Mouse (Mus musculus) stomach, embryonic 14.5 days (tissue): ENCODE data around the gene Olfr332. TPM values are rescaled to one million over a fixed set of nuclear protein-coding genes. Genes with fewer than 3 reads are reported as not detected.
"Not testable (repeated sequence)": the region's sequence is repeated elsewhere in the genome, so short reads cannot be mapped to it uniquely, and the experiment has no call there.

Source experiments
- ATAC-seq: fragments of 200-750 bp; cut with Nextera tagmentation; 2 replicates; pipeline ENCODE4 v1.8.0; 2017; ENCODE audit warnings: low read depth, moderate TSS enrichment; ENCODE audit not compliant: insufficient number of reproducible peaks, insufficient read depth, low FRiP score
- H3K27ac ChIP-seq: fragments of 300-500 bp; sonication (generic); 2 replicates; pipeline ENCODE4 v1.5.1; 2014; ENCODE audit warnings: mild to moderate bottlenecking, low read length, moderate library complexity, mixed read lengths
- H3K27me3 ChIP-seq: fragments of 300-500 bp; sonication (generic); 2 replicates; pipeline ENCODE4 v1.6.1; 2014; ENCODE audit warnings: low read length, control low read depth, mixed read lengths; ENCODE audit not compliant: control insufficient read depth, insufficient read depth
- H3K36me3 ChIP-seq: fragments of 300-500 bp; sonication (generic); 2 replicates; pipeline ENCODE4 v1.6.1; 2014; ENCODE audit warnings: mild to moderate bottlenecking, control low read depth, low read length, moderate library complexity, mixed read lengths; ENCODE audit not compliant: control insufficient read depth, insufficient read depth
- H3K4me1 ChIP-seq: fragments of 300-500 bp; sonication (generic); 2 replicates; pipeline ENCODE4 v1.6.1; 2014; ENCODE audit warnings: low read length, control low read depth, mixed read lengths; ENCODE audit not compliant: control insufficient read depth, insufficient read depth
- H3K4me2 ChIP-seq: fragments of 300-500 bp; sonication (generic); replicated peaks from 2 replicates; pipeline ENCODE4 v1.6.1; 2014; ENCODE audit warnings: low read depth, low read length, control low read depth
- H3K4me3 ChIP-seq: fragments of 300-500 bp; sonication (generic); 2 replicates; pipeline ENCODE4 v1.5.1; 2014; ENCODE audit warnings: low read depth, low read length, control low read depth
- H3K9ac ChIP-seq: fragments of 300-500 bp; sonication (generic); replicated peaks from 2 replicates; pipeline ENCODE4 v1.6.1; 2014; ENCODE audit warnings: low read depth, mild to moderate bottlenecking, control low read depth, low read length, moderate library complexity, mixed read lengths
- H3K9me3 ChIP-seq: fragments of 300-500 bp; sonication (generic); 2 replicates; pipeline ENCODE4 v1.6.1; 2016; ENCODE audit warnings: low read depth, low read length, control low read depth; ENCODE audit not compliant: control insufficient read depth
- WGBS: fragments of 180-500 bp; shearing (Covaris S2); extraction: QIAGEN DNeasy Blood & Tissue Kit; methylation state at CpG from one replicate; pipeline ENCODE4 v1.1.7; 2014; 5-methylcytosine and 5-hydroxymethylcytosine counted together
- polyA plus RNA-seq: library from polyadenylated mRNA; unstranded; fragments of >200 nt; fragmentation: Nextera tagmentation; extraction: Ambion mirVana; gene quantifications from 2 replicates; pipeline ENCODE4 v1.2.1, GENCODE M21; 2014

Olfr332 gene
- not detected in 2 replicates for polyA plus RNA-seq

DNA sequence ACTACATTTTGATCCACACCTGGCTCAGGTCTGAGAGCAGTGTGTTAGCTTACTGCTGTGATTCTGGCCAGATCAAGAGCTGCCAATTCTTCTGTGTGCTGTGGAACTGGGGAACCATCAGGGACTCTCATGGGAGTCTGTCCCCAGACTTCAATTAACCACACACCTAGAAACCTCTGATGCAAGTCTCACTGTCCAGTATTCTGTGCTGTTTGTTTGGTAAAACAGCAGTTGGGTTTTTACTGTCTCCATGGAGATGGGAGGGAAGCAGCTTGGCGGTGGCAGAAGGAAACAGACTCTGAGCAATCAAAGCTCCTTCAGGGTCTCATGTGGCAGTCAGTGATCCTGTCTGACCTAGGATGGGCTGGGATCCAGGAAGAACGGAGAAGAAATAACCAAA lies at the start of gene Olfr332:
Olfr332 (minus strand) TSS at position 101 of the 400 bp plus-strand sequence.
- 71% methylated on average over 2 of the region's 2 CpGs for WGBS
- H3K27ac ChIP-seq = no peak within 1 kb of the TSS
- ATAC-seq = no peak
- no peaks in the 10 kb centered on the region for H3K36me3 ChIP-seq
- no peaks in the 10 kb centered on the region for H3K9me3 ChIP-seq
- no peaks in the 10 kb centered on the region for H3K4me1 ChIP-seq
- H3K27me3 ChIP-seq = no peaks in the 10 kb centered on the region
- no peak within 1 kb of the TSS for H3K9ac ChIP-seq
- no peak within 1 kb of the TSS for H3K4me2 ChIP-seq
- H3K4me3 ChIP-seq = no peak within 1 kb of the TSS

DNA sequence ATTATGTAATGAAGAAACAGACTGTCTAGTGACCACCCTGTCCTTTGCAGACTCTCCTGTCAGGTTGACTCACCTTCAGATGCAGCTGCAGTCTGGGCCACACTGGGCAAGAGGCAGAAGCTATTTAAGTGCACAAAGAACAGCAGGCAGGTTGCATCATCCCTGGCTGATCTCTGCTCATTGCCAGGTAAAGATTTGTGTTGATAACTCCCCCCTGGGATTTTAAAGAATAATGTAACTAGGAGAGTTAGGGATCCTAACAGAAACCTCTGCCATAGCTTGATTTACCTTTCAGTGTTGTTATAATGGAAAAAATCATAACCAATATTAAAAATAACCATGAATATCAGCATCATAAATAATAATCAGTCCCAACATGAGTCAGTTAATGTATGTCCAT lies 42.4 kb upstream of the Olfr332 start, which contains the start of gene Olfr330:
Olfr330 (minus strand) TSS at position 101 of the 400 bp plus-strand sequence.
- not testable (repeated sequence) for H3K9me3 ChIP-seq, ATAC-seq, H3K4me2 ChIP-seq, H3K4me1 ChIP-seq, H3K9ac ChIP-seq, H3K36me3 ChIP-seq, H3K27me3 ChIP-seq, H3K27ac ChIP-seq, H3K4me3 ChIP-seq

DNA sequence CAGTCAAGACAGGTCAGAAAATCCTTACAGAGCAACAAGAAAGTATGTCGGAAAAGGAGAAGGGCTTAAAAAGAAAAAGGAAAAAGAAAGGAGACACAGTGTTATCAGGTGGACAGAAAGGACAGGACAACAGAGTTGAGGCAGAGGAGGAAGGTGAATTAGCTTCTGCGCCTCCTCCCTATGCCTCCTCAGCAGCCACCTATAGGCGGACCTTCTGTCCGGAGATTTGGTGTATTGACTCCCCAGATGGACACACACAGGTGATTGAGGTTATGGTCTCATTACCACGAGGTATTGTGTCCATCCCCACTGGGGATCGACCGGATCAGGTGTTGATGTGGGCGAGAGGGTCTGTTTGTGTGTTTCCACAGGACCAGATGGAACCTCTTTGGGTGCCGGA lies 27.4 kb upstream of the Olfr332 start:
- ATAC-seq, H3K9me3 ChIP-seq, H3K36me3 ChIP-seq, H3K9ac ChIP-seq, H3K4me2 ChIP-seq, H3K27me3 ChIP-seq, H3K4me1 ChIP-seq, H3K27ac ChIP-seq, H3K4me3 ChIP-seq: not testable (repeated sequence)
- 92% methylated on average over 7 of the region's 9 CpGs for WGBS

DNA sequence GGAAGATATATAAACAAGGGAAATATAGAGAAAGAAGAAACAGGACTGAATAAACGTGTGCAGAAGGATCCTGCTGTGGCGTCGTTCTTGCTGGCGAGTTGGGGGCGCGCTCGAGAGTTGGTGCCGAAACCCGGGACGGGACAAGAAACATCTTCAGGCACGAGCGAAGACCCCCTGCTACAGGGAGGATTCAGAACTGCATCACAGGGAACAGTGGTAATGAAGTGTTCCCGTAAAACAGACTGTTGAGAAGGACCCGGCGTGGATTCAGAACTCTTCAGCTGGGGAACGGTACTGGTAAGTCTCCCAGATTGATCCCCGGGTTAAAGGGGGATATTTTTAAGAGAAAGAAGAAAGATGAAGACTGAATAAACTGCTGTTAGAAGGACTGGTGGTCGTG lies 26.6 kb upstream of the Olfr332 start:
- not testable (repeated sequence) for H3K4me1 ChIP-seq, H3K9me3 ChIP-seq, H3K27ac ChIP-seq, H3K27me3 ChIP-seq, H3K4me2 ChIP-seq, H3K36me3 ChIP-seq, ATAC-seq, H3K9ac ChIP-seq, H3K4me3 ChIP-seq
- 93% methylated on average over 17 of the region's 18 CpGs for WGBS

DNA sequence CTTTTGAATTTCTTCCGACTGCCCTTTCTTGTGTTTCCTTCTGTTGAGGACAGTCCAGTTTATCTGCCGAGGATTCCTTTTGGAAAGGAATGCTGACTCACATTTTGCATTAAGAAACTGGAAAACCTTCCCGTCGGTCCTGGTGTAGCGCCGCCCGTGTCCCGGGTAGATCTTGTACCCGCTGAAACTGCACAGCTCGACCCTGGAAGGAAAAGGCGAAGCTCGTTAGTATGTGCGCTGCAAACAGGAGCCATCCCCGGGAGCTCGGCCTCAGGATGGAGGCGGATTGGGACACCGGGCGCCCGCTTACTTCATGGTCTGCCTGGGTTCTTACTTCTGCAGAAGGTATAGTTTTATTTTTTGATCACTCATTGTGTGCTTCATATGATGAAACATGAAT lies 16.7 kb upstream of the Olfr332 start:
- H3K9me3 ChIP-seq, H3K27ac ChIP-seq, H3K36me3 ChIP-seq, H3K4me1 ChIP-seq, H3K27me3 ChIP-seq, H3K9ac ChIP-seq, H3K4me3 ChIP-seq, ATAC-seq, H3K4me2 ChIP-seq: not testable (repeated sequence)
- WGBS = 83% methylated on average over 19 of the region's 19 CpGs

DNA sequence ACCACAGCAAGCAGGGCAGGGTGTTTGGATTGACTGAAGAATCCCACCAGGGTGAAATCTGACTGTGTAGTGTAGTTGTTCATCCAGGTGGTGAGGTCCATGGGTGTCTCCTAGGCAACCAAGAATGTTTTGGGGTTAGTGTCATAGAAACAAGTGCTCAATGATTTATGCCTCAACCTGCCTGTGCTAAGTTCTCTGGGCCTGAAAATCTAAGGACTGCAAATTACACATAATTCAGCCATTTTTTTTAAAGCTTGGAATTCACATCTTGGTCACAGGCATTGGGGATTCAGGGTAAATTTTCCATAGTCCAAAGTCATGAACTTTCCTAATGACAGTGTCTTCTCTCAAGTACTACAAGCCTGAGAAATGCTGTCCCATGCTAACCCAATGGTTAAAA lies 10.1 kb upstream of the Olfr332 start, which contains the start of gene Olfr331:
Olfr331 (minus strand) TSS at position 101 of the 400 bp plus-strand sequence.
- not testable (repeated sequence) for ATAC-seq

DNA sequence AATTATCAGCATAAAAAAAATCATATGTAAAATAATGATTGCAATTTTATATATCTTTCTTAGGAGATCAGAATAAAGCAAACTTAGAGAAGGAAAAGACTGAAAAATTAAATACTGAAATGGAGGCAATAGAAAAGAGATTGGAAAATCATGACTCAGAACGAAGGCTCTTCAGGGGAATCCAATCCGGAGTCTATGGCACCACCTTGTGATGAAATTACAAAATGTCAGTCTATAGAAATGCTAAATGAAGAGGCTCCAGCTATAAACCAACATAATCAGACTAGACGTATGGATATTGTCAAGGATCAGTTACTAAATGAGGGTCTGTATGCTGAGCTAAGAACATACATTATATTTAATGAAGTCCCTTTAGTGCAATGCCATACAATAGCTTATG lies 6.9 kb upstream of the Olfr332 start:
- Histone ChIP-seq H3K27ac (no peak overlapping the region), H3K4me3 (no peak overlapping the region), H3K36me3 (no peaks in the 10 kb centered on the region), H3K9ac (no peak overlapping the region), H3K9me3 (no peaks in the 10 kb centered on the region), H3K27me3 (no peaks in the 10 kb centered on the region), H3K4me1 (no peaks in the 10 kb centered on the region), H3K4me2 (no peak overlapping the region)
- ATAC-seq = no peak
- 41% methylated on average over 3 of the region's 3 CpGs for WGBS

More for the DNA sequence above, 10.1 kb upstream of the Olfr332 start, which contains the start of gene Olfr331:
- H3K27ac ChIP-seq, H3K27me3 ChIP-seq, H3K9ac ChIP-seq, H3K4me3 ChIP-seq, H3K4me1 ChIP-seq, H3K9me3 ChIP-seq, H3K36me3 ChIP-seq, H3K4me2 ChIP-seq: not testable (repeated sequence)

DNA sequence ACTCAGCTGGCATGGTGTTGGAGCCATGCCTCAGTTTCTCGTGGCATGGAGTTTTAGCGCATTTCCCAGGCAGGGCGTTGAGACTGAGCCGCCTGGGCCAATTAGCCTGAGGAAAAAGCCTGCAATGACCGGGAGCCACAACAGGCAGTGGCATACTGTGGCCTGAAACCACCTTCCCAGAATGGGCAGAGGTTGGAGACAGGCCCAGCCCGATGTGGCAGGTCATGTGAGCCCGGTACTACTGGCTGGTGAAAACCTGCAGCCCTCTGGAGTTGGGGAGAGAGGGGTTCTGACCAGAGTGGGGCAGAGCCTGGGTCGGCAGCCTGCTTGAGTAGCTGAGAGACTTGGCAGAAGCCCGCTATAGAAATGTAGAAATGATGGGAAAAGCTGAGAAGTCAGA lies 6.4 kb upstream of the Olfr332 start:
- Histone ChIP-seq H3K4me3 (no peak overlapping the region), H3K4me2 (no peak overlapping the region), H3K27ac (no peak overlapping the region), H3K9me3 (no peaks in the 10 kb centered on the region), H3K9ac (no peak overlapping the region), H3K4me1 (no peaks in the 10 kb centered on the region), H3K27me3 (no peaks in the 10 kb centered on the region), H3K36me3 (no peaks in the 10 kb centered on the region)
- ATAC-seq = no peak
- WGBS = 78% methylated on average over 9 of the region's 9 CpGs

DNA sequence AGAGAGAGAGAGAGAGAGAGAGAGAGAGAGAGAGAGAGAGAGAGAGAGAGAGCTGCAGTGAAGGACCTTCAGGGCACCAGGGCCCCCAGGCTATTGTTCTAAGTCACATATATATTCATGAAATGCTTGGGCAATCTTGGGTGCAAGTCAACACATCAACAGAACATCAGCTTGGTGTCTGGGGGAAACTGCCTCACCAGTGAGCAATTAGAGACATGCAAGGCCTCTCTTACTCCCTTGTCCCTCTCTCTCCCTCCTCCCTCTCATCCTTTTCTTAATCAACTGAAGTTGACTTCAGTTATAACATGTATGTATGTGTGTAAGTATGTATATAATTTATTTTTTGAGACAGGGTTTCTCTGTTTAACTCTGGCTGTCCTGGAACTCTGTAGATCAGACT lies 30.2 kb downstream of the Olfr332 start, which contains the start of gene Olfr30:
Olfr30 (minus strand) TSS at position 101 of the 400 bp plus-strand sequence.
- H3K27me3 ChIP-seq = no peaks in the 10 kb centered on the region
- H3K27ac ChIP-seq = no peak within 1 kb of the TSS
- no peak for ATAC-seq
- H3K4me2 ChIP-seq = no peak within 1 kb of the TSS
- no peaks in the 10 kb centered on the region for H3K9me3 ChIP-seq
- H3K36me3 ChIP-seq = no peaks in the 10 kb centered on the region
- no peak within 1 kb of the TSS for H3K9ac ChIP-seq
- H3K4me1 ChIP-seq = no peaks in the 10 kb centered on the region
- no peak within 1 kb of the TSS for H3K4me3 ChIP-seq
